Mouse (Mus musculus) heart, embryonic 13.5 days (tissue): ENCODE results near the gene Mfsd6l. TPM values are rescaled to one million over a fixed set of nuclear protein-coding genes. Genes with fewer than 3 reads are reported as not detected.

Experiments used
- ATAC-seq: fragments of 200-750 bp; cut with Nextera tagmentation; 2 replicates; pipeline ENCODE4 v1.8.0; 2017; ENCODE audit warnings: moderate TSS enrichment; ENCODE audit not compliant: insufficient number of reproducible peaks, low FRiP score, low TSS enrichment; ENCODE audit errors: extremely low read depth
- H3K27ac ChIP-seq: fragments of 300-500 bp; sonication (generic); replicated peaks from 2 replicates; pipeline ENCODE4 v1.5.1; 2015; ENCODE audit warnings: moderate library complexity, mild to moderate bottlenecking, inconsistent platforms
- H3K27me3 ChIP-seq: fragments of 300-500 bp; sonication (generic); replicated peaks from 2 replicates; pipeline ENCODE4 v1.6.1; 2015; ENCODE audit warnings: mild to moderate bottlenecking, inconsistent platforms
- H3K36me3 ChIP-seq: fragments of 300-500 bp; sonication (generic); 2 replicates; pipeline ENCODE4 v1.6.1; 2015; ENCODE audit warnings: mild to moderate bottlenecking, inconsistent platforms
- H3K4me1 ChIP-seq: fragments of 300-500 bp; sonication (generic); 2 replicates; pipeline ENCODE4 v1.6.1; 2015; ENCODE audit warnings: inconsistent platforms
- H3K4me2 ChIP-seq: fragments of 300-500 bp; sonication (generic); 2 replicates; pipeline ENCODE4 v1.6.1; 2015; ENCODE audit warnings: inconsistent platforms, mild to moderate bottlenecking, moderate library complexity
- H3K4me3 ChIP-seq: fragments of 300-500 bp; sonication (generic); 2 replicates; pipeline ENCODE4 v1.5.1; 2015; ENCODE audit warnings: moderate library complexity, mild to moderate bottlenecking, inconsistent platforms
- H3K9ac ChIP-seq: fragments of 300-500 bp; sonication (generic); 2 replicates; pipeline ENCODE4 v1.6.1; 2015; ENCODE audit warnings: inconsistent platforms, mild to moderate bottlenecking, moderate library complexity
- H3K9me3 ChIP-seq: fragments of 300-500 bp; sonication (generic); 2 replicates; pipeline ENCODE4 v1.6.1; 2016; ENCODE audit warnings: inconsistent platforms
- whole genome bisulfite sequencing: fragments of 180-500 bp; shearing (Covaris S2); methylation state at CpG from one replicate; pipeline ENCODE4 v1.1.7; 2015; ENCODE audit warnings: mixed read lengths; 5-methylcytosine and 5-hydroxymethylcytosine counted together
- polyA plus RNA-seq: library from polyadenylated mRNA; unstranded; fragments of >200 nt; fragmentation: Nextera tagmentation; extraction: Ambion mirVana; gene quantifications from 2 replicates; pipeline ENCODE4 v1.2.1, GENCODE M21; 2015

Gene Mfsd6l
- polyA plus RNA-seq, 1 experiment from 2014 or later, result not detected

DNA sequence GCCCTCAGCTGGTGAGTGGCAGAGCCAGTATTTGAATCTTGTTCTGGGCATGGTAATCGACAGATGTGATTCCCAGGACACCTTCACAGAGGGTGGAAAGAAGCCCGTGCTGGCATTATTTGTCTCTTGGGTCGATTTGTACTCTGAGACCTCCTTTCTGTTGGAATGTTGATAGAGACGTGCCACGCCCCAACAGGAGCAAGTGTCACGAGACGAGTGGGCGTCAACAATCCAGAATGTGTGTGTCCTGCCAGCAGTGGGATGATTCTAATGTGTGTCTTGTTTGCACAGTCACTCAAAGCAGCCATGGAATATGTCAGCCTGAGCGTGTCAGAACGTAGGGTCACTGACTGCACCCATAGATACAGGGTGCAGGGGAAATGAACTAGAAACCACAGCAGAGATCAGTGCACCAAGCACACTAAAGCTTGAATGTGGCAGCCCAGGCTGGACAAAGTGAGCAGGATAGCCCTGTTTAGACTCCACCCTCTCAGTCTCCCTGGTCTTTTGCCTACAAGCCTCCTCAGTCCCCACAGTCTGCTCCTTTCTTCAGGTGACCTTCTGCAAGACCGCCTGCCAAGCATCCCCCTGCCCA lies 23.9 kb upstream of the Mfsd6l start:
- 52% methylated on average over 11 of the region's 11 CpGs for WGBS
- no peak for ATAC-seq

GRCm38 (mm10) chr11:68532773-68533172 lies 23.2 kb upstream of the Mfsd6l start:
- Histone ChIP-seq H3K9ac (no peak overlapping the region), H3K27ac (no peak overlapping the region), H3K4me3 (no peak overlapping the region), H3K4me2 (no peak overlapping the region), H3K27me3 (peaks cover 29% of the 10 kb centered on the region), H3K4me1 (peaks cover 8% of the 10 kb centered on the region), H3K9me3 (no peaks in the 10 kb centered on the region), H3K36me3 (no peaks in the 10 kb centered on the region)
- WGBS, result 58% methylated on average over 5 of the region's 5 CpGs
- ATAC-seq, result no peak

More for the DNA sequence above, 23.9 kb upstream of the Mfsd6l start:
- H3K4me3 ChIP-seq, result no peak overlapping the region
- H3K9me3 ChIP-seq, result no peaks in the 10 kb centered on the region
- no peak overlapping the region for H3K4me2 ChIP-seq
- no peaks in the 10 kb centered on the region for H3K36me3 ChIP-seq
- peaks cover 29% of the 10 kb centered on the region for H3K27me3 ChIP-seq
- no peak overlapping the region for H3K27ac ChIP-seq
- peaks cover 8% of the 10 kb centered on the region for H3K4me1 ChIP-seq
- no peak overlapping the region for H3K9ac ChIP-seq

DNA sequence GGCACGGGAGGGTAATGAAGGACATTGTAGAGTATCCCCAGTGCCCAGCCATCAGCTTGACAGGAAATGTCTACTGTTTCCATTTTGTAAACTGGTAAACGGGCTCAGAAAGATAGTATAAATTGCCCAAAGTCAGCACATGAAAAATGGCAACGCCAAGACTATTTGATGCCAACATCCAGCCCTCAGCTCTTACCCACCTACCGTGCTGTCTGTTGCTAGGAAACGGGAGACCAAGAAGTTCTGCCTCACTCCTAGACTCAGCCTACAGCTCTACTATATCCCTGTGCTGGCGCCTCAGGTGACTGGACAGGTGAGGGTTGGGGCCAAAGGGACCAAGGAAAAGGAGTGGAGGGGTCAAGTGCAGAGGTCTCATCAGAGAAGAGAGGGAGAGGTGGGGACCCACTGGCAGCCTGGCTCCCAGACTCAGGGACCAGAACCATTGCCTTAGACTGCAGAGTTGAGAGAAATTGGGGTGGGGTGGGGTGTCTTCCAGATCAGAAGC lies 22.0 kb upstream of the Mfsd6l start:
- 75% methylated on average over 6 of the region's 6 CpGs for WGBS
- no peak overlapping the region for H3K4me3 ChIP-seq
- peaks cover 8% of the 10 kb centered on the region for H3K4me1 ChIP-seq
- no peaks in the 10 kb centered on the region for H3K36me3 ChIP-seq
- no peaks in the 10 kb centered on the region for H3K9me3 ChIP-seq
- peaks cover 20% of the 10 kb centered on the region for H3K27me3 ChIP-seq
- no peak for ATAC-seq
- H3K4me2 ChIP-seq, result no peak overlapping the region
- no peak overlapping the region for H3K9ac ChIP-seq
- no peak overlapping the region for H3K27ac ChIP-seq

- Histone ChIP-seq H3K4me3 (no peak overlapping the region), H3K9me3 (no peaks in the 10 kb centered on the region), H3K27me3 (peaks cover 3% of the 10 kb centered on the region), H3K4me2 (no peak overlapping the region), H3K9ac (no peak overlapping the region), H3K4me1 (peaks cover 8% of the 10 kb centered on the region), H3K36me3 (no peaks in the 10 kb centered on the region), H3K27ac (no peak overlapping the region)
- WGBS, result 36% methylated on average over 4 of the region's 4 CpGs
- ATAC-seq, result no peak
Measured at GRCm38 (mm10) chr11:68536026-68536425, 20.0 kb upstream of the Mfsd6l start.

GRCm38 (mm10) chr11:68536465-68536864 lies 19.5 kb upstream of the Mfsd6l start:
- 57% methylated on average over 4 of the region's 4 CpGs for WGBS
- Histone ChIP-seq H3K36me3 (no peaks in the 10 kb centered on the region), H3K27me3 (no peaks in the 10 kb centered on the region; the same call in 1 of the 2 replicates), H3K27ac (no peak overlapping the region), H3K9ac (no peak overlapping the region), H3K4me2 (no peak overlapping the region), H3K9me3 (no peaks in the 10 kb centered on the region), H3K4me3 (no peak overlapping the region), H3K4me1 (peaks cover 8% of the 10 kb centered on the region)
- no peak for ATAC-seq

DNA sequence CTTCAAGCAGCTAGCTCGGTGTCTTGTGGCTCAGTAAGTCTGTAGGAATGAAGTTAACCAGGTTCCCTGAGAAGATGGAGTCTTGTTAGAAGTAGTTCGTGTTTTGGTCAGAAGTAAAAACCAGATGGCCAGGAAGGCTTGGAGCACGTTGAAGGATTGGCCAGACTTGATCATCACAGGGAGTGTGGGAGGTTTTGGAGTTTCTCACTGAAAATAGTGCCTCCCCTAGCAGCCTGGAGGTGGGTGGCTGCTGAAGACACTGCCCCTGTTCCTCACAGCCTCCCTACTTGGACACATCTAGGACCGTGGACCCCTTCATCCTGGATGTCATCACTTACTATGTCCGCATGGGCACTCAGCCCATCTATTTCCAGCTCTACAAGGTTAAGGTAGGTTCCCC lies 16.4 kb upstream of the Mfsd6l start:
- ATAC-seq, result no peak
- peaks cover 3% of the 10 kb centered on the region for H3K4me1 ChIP-seq
- H3K9ac ChIP-seq, result no peak overlapping the region
- no peak overlapping the region for H3K27ac ChIP-seq
- H3K4me3 ChIP-seq, result no peak overlapping the region
- no peak overlapping the region for H3K4me2 ChIP-seq
- H3K27me3 ChIP-seq, result peaks cover 6% of the 10 kb centered on the region; the same call in 1 of the 2 replicates
- H3K9me3 ChIP-seq, result no peaks in the 10 kb centered on the region
- 52% methylated on average over 5 of the region's 5 CpGs for WGBS
- no peaks in the 10 kb centered on the region for H3K36me3 ChIP-seq

DNA sequence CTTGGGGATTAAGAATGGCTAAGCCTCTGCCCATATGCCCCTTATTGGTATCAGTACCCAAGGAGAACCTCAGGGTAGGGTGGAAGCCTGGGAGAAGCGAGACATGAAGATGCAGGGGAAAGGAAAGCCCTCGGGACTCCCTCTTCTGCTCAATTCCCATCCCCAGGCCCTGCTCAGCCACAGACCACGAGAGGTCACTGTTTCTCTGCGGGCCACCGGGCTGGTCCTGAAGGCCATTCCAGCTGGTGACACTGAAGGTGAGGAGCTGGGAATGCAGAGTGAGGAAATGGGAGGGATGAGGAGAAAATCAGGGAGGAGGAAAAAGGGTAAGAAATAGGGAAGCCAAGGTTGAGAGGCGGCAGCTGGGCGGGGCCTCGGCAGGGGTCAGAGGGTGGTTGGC lies 11.4 kb upstream of the Mfsd6l start:
- H3K4me3 ChIP-seq, result no peak overlapping the region
- H3K27me3 ChIP-seq, result peaks cover 6% of the 10 kb centered on the region; the same call in 1 of the 2 replicates
- H3K4me1 ChIP-seq, result peaks cover 32% of the 10 kb centered on the region
- H3K27ac ChIP-seq, result peak overlapping the region; percentile 57
- peak overlapping the region; percentile 20 for H3K4me2 ChIP-seq
- no peak overlapping the region for H3K9ac ChIP-seq
- no peak for ATAC-seq
- no peaks in the 10 kb centered on the region for H3K36me3 ChIP-seq
- H3K9me3 ChIP-seq, result no peaks in the 10 kb centered on the region
- 14% methylated on average over 8 of the region's 8 CpGs for WGBS

DNA sequence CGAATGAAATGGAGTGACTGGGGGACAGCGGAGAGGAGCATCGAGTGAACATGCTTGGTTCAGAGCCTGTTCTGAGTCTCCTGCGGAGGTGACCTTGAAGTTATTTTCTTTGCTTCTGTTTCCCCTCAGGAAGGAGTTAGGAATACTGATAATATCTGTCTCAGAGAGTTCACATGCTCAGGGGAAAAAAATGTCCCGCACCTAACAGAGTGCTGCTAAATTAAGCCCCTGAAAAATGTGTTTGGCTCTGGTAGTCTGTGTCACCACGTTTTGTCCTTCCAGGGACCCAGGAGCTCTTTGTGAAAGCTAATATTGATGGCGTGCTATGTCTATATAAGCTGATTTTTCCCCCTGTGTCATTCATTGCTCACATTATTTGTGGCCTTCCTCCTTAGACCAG lies 10.8 kb upstream of the Mfsd6l start:
- ATAC-seq, result no peak
- Histone ChIP-seq H3K9me3 (no peaks in the 10 kb centered on the region), H3K9ac (no peak overlapping the region), H3K4me2 (peak overlapping the region; percentile 20; the same call in 1 of the 2 replicates), H3K27me3 (peaks cover 6% of the 10 kb centered on the region; the same call in 1 of the 2 replicates), H3K4me3 (no peak overlapping the region), H3K27ac (peak overlapping the region; percentile 69), H3K4me1 (peaks cover 32% of the 10 kb centered on the region), H3K36me3 (no peaks in the 10 kb centered on the region)
- 30% methylated on average over 7 of the region's 7 CpGs for WGBS

- H3K9ac ChIP-seq, result no peak overlapping the region
- H3K27me3 ChIP-seq, result peaks cover 6% of the 10 kb centered on the region; the same call in 1 of the 2 replicates
- H3K36me3 ChIP-seq, result no peaks in the 10 kb centered on the region
- ATAC-seq, result no peak
- peaks cover 32% of the 10 kb centered on the region for H3K4me1 ChIP-seq
- H3K4me2 ChIP-seq, result no peak overlapping the region
- H3K4me3 ChIP-seq, result no peak overlapping the region
- H3K27ac ChIP-seq, result peak overlapping the region; percentile 69
- H3K9me3 ChIP-seq, result no peaks in the 10 kb centered on the region
- 64% methylated on average over 8 of the region's 8 CpGs for WGBS
Measured at GRCm38 (mm10) chr11:68545682-68546222, 10.2 kb upstream of the Mfsd6l start.

DNA sequence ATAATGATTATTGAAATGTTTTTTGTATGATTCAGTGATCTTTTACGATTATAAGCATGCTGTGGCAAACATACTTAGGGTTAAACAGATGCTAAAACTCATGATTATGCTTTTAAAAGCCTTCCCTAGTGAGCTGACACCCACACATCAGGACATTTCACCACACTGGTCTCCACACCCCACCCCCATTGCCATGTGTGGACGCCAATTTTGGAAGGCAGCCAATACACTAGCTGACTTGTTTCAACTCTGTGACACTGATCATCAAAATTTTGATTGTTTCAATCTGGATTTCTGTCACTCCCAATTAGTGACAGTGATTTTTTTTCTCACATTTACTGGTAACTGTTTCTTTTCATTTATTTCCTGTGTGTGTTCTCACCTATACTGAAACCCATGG lies 8.5 kb upstream of the Mfsd6l start:
- WGBS, result 40% methylated on average over 2 of the region's 2 CpGs

GRCm38 (mm10) chr11:68549597-68549996 lies 6.4 kb upstream of the Mfsd6l start:
- H3K36me3 ChIP-seq, result no peaks in the 10 kb centered on the region
- no peak overlapping the region for H3K4me2 ChIP-seq
- 0 out of 2 replicates have a peak, but pooled peaks cover 3% of the 10 kb centered on the region for H3K27me3 ChIP-seq
- no peak overlapping the region for H3K4me3 ChIP-seq
- no peak overlapping the region for H3K9ac ChIP-seq
- ATAC-seq, result no peak
- no peak overlapping the region for H3K27ac ChIP-seq
- 45% methylated on average over 3 of the region's 3 CpGs for WGBS
- peaks cover 29% of the 10 kb centered on the region for H3K4me1 ChIP-seq
- H3K9me3 ChIP-seq, result no peaks in the 10 kb centered on the region

More for the DNA sequence above, 8.5 kb upstream of the Mfsd6l start:
- ATAC-seq, result no peak
- H3K27ac ChIP-seq, result no peak overlapping the region
- no peak overlapping the region for H3K4me3 ChIP-seq
- H3K4me1 ChIP-seq, result peaks cover 32% of the 10 kb centered on the region
- H3K9me3 ChIP-seq, result no peaks in the 10 kb centered on the region
- H3K36me3 ChIP-seq, result no peaks in the 10 kb centered on the region
- peaks cover 10% of the 10 kb centered on the region; the same call in 1 of the 2 replicates for H3K27me3 ChIP-seq
- H3K9ac ChIP-seq, result no peak overlapping the region
- H3K4me2 ChIP-seq, result no peak overlapping the region

- H3K9ac ChIP-seq, result no peak overlapping the region
- no peaks in the 10 kb centered on the region for H3K36me3 ChIP-seq
- H3K4me2 ChIP-seq, result no peak overlapping the region
- 40% methylated on average over 4 of the region's 4 CpGs for WGBS
- no peaks in the 10 kb centered on the region for H3K9me3 ChIP-seq
- no peak overlapping the region for H3K4me3 ChIP-seq
- no peak for ATAC-seq
- peaks cover 21% of the 10 kb centered on the region for H3K4me1 ChIP-seq
- no peak overlapping the region for H3K27ac ChIP-seq
- peaks cover 10% of the 10 kb centered on the region for H3K27me3 ChIP-seq
Measured at GRCm38 (mm10) chr11:68550358-68550757, 5.6 kb upstream of the Mfsd6l start.
